Mouse (Mus musculus) cortical plate, adult 2 months (tissue): ENCODE measurements around the gene Ctsh.

ENCODE experiments used
- CTCF ChIP-seq: fragments of 200-500 bp; IDR thresholded peaks from 2 replicates; pipeline ENCODE4 v1.5.1; 2011; ENCODE audit warnings: mild to moderate bottlenecking, control low read depth, low read length; ENCODE audit not compliant: insufficient read depth; ENCODE audit errors: extremely low read depth
- POLR2A ChIP-seq: fragments of 200-500 bp; IDR thresholded peaks from 2 replicates; pipeline ENCODE4 v1.6.1; 2011; ENCODE audit warnings: mild to moderate bottlenecking, low read length, control low read depth; ENCODE audit not compliant: insufficient read depth; ENCODE audit errors: extremely low read depth

GRCm38 (mm10) chr9:90117234-90117633 is 63.3 kb downstream of the Ctsh start:
- TF ChIP-seq CTCF, result no peak
- TF ChIP-seq POLR2A, result no peak
